Mouse (Mus musculus) brain, adult 2 months (tissue): ENCODE measurements around the gene Nkain2.
A peak's percentile ranks its signal among the peaks of the same experiment; 100 is the strongest.
"Not testable (repeated sequence)": the region's sequence is repeated elsewhere in the genome, so short reads cannot be mapped to it uniquely, and the experiment has no call there.

Source experiments
- DNase-seq: peaks from one replicate; pipeline ENCODE4 v3.0.0; 2011; ENCODE audit warnings: low read depth, low spot score

Gene Nkain2

GRCm38 (mm10) chr10:32889652-32890506 lies at the start of gene Nkain2:
TSS of gene Nkain2 (minus strand) at chr10:32890462.
- DNase-seq = peak; percentile 73

DNA sequence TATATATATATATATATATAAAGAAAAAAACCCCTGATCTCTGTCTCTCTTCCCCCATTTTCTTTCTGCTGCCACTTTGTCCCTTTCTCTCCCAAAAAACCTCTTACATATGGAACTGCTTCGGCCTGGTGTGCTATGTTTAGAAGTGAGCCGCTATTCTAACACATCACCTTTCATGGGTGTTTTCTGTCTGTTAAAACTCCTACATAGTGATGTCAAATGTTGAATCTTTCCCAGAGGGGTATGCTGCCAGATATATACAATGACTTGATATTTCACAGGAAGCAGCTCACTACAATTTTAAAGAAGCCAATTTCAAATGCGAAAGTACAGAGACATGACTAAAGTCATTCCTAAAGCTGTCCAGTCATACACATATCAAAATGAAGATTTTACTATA lies 49.6 kb upstream of the Nkain2 start:
- peak; percentile 47 for DNase-seq

DNA sequence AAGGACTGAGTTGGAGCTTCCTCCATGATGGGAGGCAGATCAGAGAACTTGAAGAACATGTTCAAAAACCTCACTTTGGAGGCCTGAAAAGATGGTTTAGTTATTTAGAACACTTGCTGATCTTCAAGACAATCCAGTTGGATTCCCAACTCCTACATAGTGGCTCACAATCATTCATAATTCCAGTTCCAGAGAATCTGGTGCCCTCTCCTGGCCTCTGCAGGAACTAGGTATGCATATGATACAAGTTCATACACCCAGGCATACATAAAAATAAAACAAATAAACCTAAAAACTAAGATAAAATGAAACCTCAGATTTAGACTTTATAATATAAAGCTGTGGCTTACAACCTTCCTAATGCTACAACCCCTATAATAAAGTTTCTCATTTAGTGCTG lies 4.8 kb upstream of the Nkain2 start:
- DNase-seq = peak; percentile 73

- DNase-seq = peak; percentile 87
Observed at GRCm38 (mm10) chr10:32890507-32891131, 357 bp upstream of the Nkain2 start.

GRCm38 (mm10) chr10:32881977-32882376 lies 8.3 kb downstream of the Nkain2 start:
- peak; percentile 47 for DNase-seq

- peak; percentile 73 for DNase-seq
Observed at GRCm38 (mm10) chr10:32870691-32871406, 19.4 kb downstream of the Nkain2 start.

- DNase-seq = peak; percentile 93
Observed at GRCm38 (mm10) chr10:32869541-32869940, 20.7 kb downstream of the Nkain2 start.

- DNase-seq = no peak
Observed at GRCm38 (mm10) chr10:32815210-32815883, 74.9 kb downstream of the Nkain2 start.

- DNase-seq = peak; percentile 48
Observed at GRCm38 (mm10) chr10:32796215-32796614, 94.0 kb downstream of the Nkain2 start.

GRCm38 (mm10) chr10:32790541-32790940 lies 99.7 kb downstream of the Nkain2 start:
- peak; percentile 53 for DNase-seq

GRCm38 (mm10) chr10:32782732-32783359 lies 107.4 kb downstream of the Nkain2 start:
- DNase-seq = no peak

GRCm38 (mm10) chr10:32738989-32739388 lies 151.3 kb downstream of the Nkain2 start:
- DNase-seq = peak; percentile 42

GRCm38 (mm10) chr10:32706579-32706978 lies 183.7 kb downstream of the Nkain2 start:
- DNase-seq = not testable (repeated sequence)

- DNase-seq = peak; percentile 53
Observed at GRCm38 (mm10) chr10:32696661-32697060, 193.6 kb downstream of the Nkain2 start.

GRCm38 (mm10) chr10:32684548-32684947 lies 205.7 kb downstream of the Nkain2 start:
- DNase-seq = peak; percentile 71

- no peak for DNase-seq
Observed at GRCm38 (mm10) chr10:32640256-32640655, 250.0 kb downstream of the Nkain2 start.

DNA sequence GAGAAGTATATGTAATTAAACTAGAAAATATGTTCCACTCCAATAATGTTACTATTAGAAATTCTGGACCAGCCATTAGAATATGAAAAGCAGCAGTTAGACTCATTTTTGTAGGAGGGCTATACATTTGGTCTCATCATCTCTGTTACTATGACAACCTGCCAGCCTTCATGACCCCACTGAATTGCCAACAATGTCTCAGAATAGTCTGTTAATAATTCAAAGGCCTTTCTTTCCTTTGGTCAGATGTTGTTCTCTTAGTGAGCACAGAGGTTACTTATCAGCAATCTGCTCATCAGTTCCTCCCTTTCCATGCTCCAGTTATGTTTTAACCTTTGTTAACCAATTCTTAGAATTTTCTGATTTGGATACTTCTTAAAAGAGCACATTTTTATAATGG lies 251.1 kb downstream of the Nkain2 start:
- no peak for DNase-seq

DNA sequence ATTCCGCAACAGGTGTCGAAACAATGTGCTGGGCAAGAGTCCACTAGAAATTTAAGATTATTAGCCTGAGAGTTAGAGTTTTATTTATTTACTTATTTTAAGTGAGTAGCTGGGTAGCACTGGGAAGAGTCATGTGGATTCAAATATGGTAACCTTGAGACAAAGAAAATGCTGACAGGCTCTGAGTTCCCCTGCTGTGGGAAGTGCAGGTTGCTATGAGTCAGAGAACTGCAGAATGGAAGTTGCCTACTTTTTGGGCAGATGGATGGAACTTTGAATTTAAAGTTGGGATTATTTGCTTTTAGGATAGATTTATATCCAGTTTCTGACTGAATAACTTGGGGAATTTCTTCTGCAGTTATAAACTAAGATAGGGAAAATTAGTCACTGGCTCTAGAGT lies 259.2 kb downstream of the Nkain2 start:
- peak; percentile 58 for DNase-seq

- no peak for DNase-seq
Observed at GRCm38 (mm10) chr10:32604448-32604847, 285.8 kb downstream of the Nkain2 start.

DNA sequence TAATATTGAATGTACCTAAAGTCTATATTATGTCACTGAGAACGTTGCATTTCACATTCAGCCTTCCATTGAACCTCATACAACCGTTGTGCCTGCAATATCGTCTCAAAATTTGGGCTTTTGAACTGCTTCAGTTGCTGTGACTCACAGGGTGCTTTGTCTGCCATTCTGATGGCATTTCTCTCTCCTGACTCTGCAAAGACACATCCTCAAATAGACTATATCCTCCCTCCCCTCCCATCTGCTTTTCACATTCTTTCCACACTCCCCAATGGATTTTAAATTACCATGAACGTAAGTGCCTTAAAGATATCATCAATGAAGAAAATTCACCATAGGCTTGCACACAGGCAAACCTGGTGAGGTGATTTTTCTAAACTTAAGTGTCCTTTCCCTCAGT lies 287.5 kb downstream of the Nkain2 start:
- DNase-seq = peak; percentile 75

GRCm38 (mm10) chr10:32594998-32595397 lies 295.3 kb downstream of the Nkain2 start:
- no peak for DNase-seq
